Mouse (Mus musculus): ENCODE data around the gene Gramd4. TPM values are rescaled to one million over a fixed set of nuclear protein-coding genes. Genes with fewer than 3 reads are reported as not detected.

The Gramd4 gene
- 7.6 and 10.8 TPM in 2 replicates for polyA plus RNA-seq (2014; fragmentation: Nextera tagmentation; extraction: Ambion mirVana)

- Histone ChIP-seq H3K9me3 (ENCODE audit: control insufficient read depth, low read length) (no peaks in the 10 kb centered on the region), H3K36me3 (ENCODE audit: control insufficient read depth, insufficient read depth, low read length) (no peaks in the 10 kb centered on the region), H3K9ac (ENCODE audit: low read depth, low read length) (peak within 1 kb of the TSS; percentile 96), H3K27ac (replicated peaks; ENCODE audit: low read depth, low read length) (no peak within 1 kb of the TSS), H3K4me3 (ENCODE audit: low read depth, low read length) (peak within 1 kb of the TSS; percentile 93), H3K4me1 (ENCODE audit: control insufficient read depth, insufficient read depth, low read length) (peaks cover 34% of the 10 kb centered on the region), H3K4me2 (ENCODE audit: low read depth, low read length) (peak within 1 kb of the TSS; percentile 89), H3K27me3 (replicated peaks; ENCODE audit: control insufficient read depth, insufficient read depth, low read length) (no peaks in the 10 kb centered on the region)
- ATAC-seq (ENCODE audit: low read depth) (peak; percentile 3; the same call in 1 of the 2 replicates), DNase-seq (ENCODE audit: low spot score) (no peak)
- WGBS: 32% methylated on average over 6 of the region's 6 CpGs
Measured at GRCm38 (mm10) chr15:86057413-86057812, at the start of gene Gramd4. Gene Gramd4, plus strand, starts transcription at chr15:86057695.

- Histone ChIP-seq H3K9me3 (ENCODE audit: control insufficient read depth, low read length) (no peaks in the 10 kb centered on the region), H3K27ac (replicated peaks; ENCODE audit: low read depth, low read length) (no peak overlapping the region), H3K4me1 (ENCODE audit: control insufficient read depth, insufficient read depth, low read length) (no peaks in the 10 kb centered on the region), H3K36me3 (ENCODE audit: control insufficient read depth, insufficient read depth, low read length) (no peaks in the 10 kb centered on the region), H3K27me3 (replicated peaks; ENCODE audit: control insufficient read depth, insufficient read depth, low read length) (no peaks in the 10 kb centered on the region), H3K9ac (ENCODE audit: low read depth, low read length) (no peak overlapping the region), H3K4me3 (ENCODE audit: low read depth, low read length) (no peak overlapping the region), H3K4me2 (ENCODE audit: low read depth, low read length) (no peak overlapping the region)
- peak; percentile 28 for DNase-seq (ENCODE audit: low spot score)
- ATAC-seq (ENCODE audit: low read depth): peak; percentile 64
- WGBS: 52% methylated on average over 2 of the region's 2 CpGs
Measured at GRCm38 (mm10) chr15:86013130-86013529, 44.4 kb upstream of the Gramd4 start.

GRCm38 (mm10) chr15:86013656-86014055, 43.8 kb upstream of the Gramd4 start:
- no peak for DNase-seq (ENCODE audit: low spot score)
- Histone ChIP-seq H3K9me3 (ENCODE audit: control insufficient read depth, low read length) (0 out of 2 replicates have a peak, but pooled peaks cover under 1% of the 10 kb centered on the region), H3K4me1 (ENCODE audit: control insufficient read depth, insufficient read depth, low read length) (no peaks in the 10 kb centered on the region), H3K36me3 (ENCODE audit: control insufficient read depth, insufficient read depth, low read length) (no peaks in the 10 kb centered on the region), H3K27me3 (replicated peaks; ENCODE audit: control insufficient read depth, insufficient read depth, low read length) (no peaks in the 10 kb centered on the region), H3K4me2 (ENCODE audit: low read depth, low read length) (no peak overlapping the region), H3K9ac (ENCODE audit: low read depth, low read length) (no peak overlapping the region), H3K27ac (replicated peaks; ENCODE audit: low read depth, low read length) (no peak overlapping the region), H3K4me3 (ENCODE audit: low read depth, low read length) (no peak overlapping the region)
- ATAC-seq (ENCODE audit: low read depth): 0 out of 2 replicates have a peak, but pooled peaks have one; percentile 56
- 50% methylated on average over 10 of the region's 10 CpGs for WGBS

- Histone ChIP-seq H3K9me3 (ENCODE audit: control insufficient read depth, low read length) (peaks cover 8% of the 10 kb centered on the region; the same call in 1 of the 2 replicates), H3K36me3 (ENCODE audit: control insufficient read depth, insufficient read depth, low read length) (no peaks in the 10 kb centered on the region), H3K27me3 (replicated peaks; ENCODE audit: control insufficient read depth, insufficient read depth, low read length) (no peaks in the 10 kb centered on the region), H3K27ac (replicated peaks; ENCODE audit: low read depth, low read length) (no peak overlapping the region), H3K4me1 (ENCODE audit: control insufficient read depth, insufficient read depth, low read length) (no peaks in the 10 kb centered on the region), H3K4me3 (ENCODE audit: low read depth, low read length) (no peak overlapping the region), H3K9ac (ENCODE audit: low read depth, low read length) (no peak overlapping the region), H3K4me2 (ENCODE audit: low read depth, low read length) (no peak overlapping the region)
- 83% methylated on average over 7 of the region's 7 CpGs for WGBS
- ATAC-seq (ENCODE audit: low read depth): no peak
- DNase-seq (ENCODE audit: low spot score): no peak
Measured at GRCm38 (mm10) chr15:86015026-86015425, 42.5 kb upstream of the Gramd4 start.

GRCm38 (mm10) chr15:86015860-86016541, 41.5 kb upstream of the Gramd4 start:
- no peak overlapping the region for H3K27ac ChIP-seq (replicated peaks; ENCODE audit: low read depth, low read length)
- ATAC-seq (ENCODE audit: low read depth) (no peak), DNase-seq (ENCODE audit: low spot score) (peak; percentile 24)
- H3K27me3 ChIP-seq (replicated peaks; ENCODE audit: control insufficient read depth, insufficient read depth, low read length): no peaks in the 10 kb centered on the region
- H3K4me3 ChIP-seq (ENCODE audit: low read depth, low read length): no peak overlapping the region
- peaks cover 8% of the 10 kb centered on the region; the same call in 1 of the 2 replicates for H3K9me3 ChIP-seq (ENCODE audit: control insufficient read depth, low read length)
- 53% methylated on average over 13 of the region's 13 CpGs for WGBS
- H3K4me2 ChIP-seq (ENCODE audit: low read depth, low read length): no peak overlapping the region
- H3K4me1 ChIP-seq (ENCODE audit: control insufficient read depth, insufficient read depth, low read length): no peaks in the 10 kb centered on the region
- no peak overlapping the region for H3K9ac ChIP-seq (ENCODE audit: low read depth, low read length)
- no peaks in the 10 kb centered on the region for H3K36me3 ChIP-seq (ENCODE audit: control insufficient read depth, insufficient read depth, low read length)

GRCm38 (mm10) chr15:86017336-86017735, 40.2 kb upstream of the Gramd4 start:
- no peak overlapping the region for H3K4me2 ChIP-seq (ENCODE audit: low read depth, low read length)
- no peaks in the 10 kb centered on the region for H3K27me3 ChIP-seq (replicated peaks; ENCODE audit: control insufficient read depth, insufficient read depth, low read length)
- no peak for ATAC-seq (ENCODE audit: low read depth)
- H3K4me3 ChIP-seq (ENCODE audit: low read depth, low read length): no peak overlapping the region
- no peak for DNase-seq (ENCODE audit: low spot score)
- H3K9me3 ChIP-seq (ENCODE audit: control insufficient read depth, low read length): peaks cover 8% of the 10 kb centered on the region; the same call in 1 of the 2 replicates
- H3K27ac ChIP-seq (replicated peaks; ENCODE audit: low read depth, low read length): no peak overlapping the region
- WGBS: 87% methylated on average over 6 of the region's 6 CpGs
- no peak overlapping the region for H3K9ac ChIP-seq (ENCODE audit: low read depth, low read length)
- no peaks in the 10 kb centered on the region for H3K36me3 ChIP-seq (ENCODE audit: control insufficient read depth, insufficient read depth, low read length)
- H3K4me1 ChIP-seq (ENCODE audit: control insufficient read depth, insufficient read depth, low read length): no peaks in the 10 kb centered on the region

GRCm38 (mm10) chr15:86018753-86019512, 38.6 kb upstream of the Gramd4 start:
- no peaks in the 10 kb centered on the region for H3K4me1 ChIP-seq (ENCODE audit: control insufficient read depth, insufficient read depth, low read length)
- WGBS: 93% methylated on average over 5 of the region's 5 CpGs
- ATAC-seq (ENCODE audit: low read depth): no peak

GRCm38 (mm10) chr15:86020008-86020407, 37.5 kb upstream of the Gramd4 start:
- Histone ChIP-seq H3K4me3 (ENCODE audit: low read depth, low read length) (no peak overlapping the region), H3K9me3 (ENCODE audit: control insufficient read depth, low read length) (peaks cover 8% of the 10 kb centered on the region; the same call in 1 of the 2 replicates), H3K27me3 (replicated peaks; ENCODE audit: control insufficient read depth, insufficient read depth, low read length) (no peaks in the 10 kb centered on the region), H3K4me2 (ENCODE audit: low read depth, low read length) (no peak overlapping the region), H3K4me1 (ENCODE audit: control insufficient read depth, insufficient read depth, low read length) (no peaks in the 10 kb centered on the region), H3K36me3 (ENCODE audit: control insufficient read depth, insufficient read depth, low read length) (no peaks in the 10 kb centered on the region), H3K27ac (replicated peaks; ENCODE audit: low read depth, low read length) (no peak overlapping the region), H3K9ac (ENCODE audit: low read depth, low read length) (no peak overlapping the region)
- DNase-seq (ENCODE audit: low spot score): no peak
- WGBS: 74% methylated on average over 8 of the region's 8 CpGs
- ATAC-seq (ENCODE audit: low read depth): no peak

More at GRCm38 (mm10) chr15:86018753-86019512, 38.6 kb upstream of the Gramd4 start:
- Histone ChIP-seq H3K27ac (replicated peaks; ENCODE audit: low read depth, low read length) (no peak overlapping the region), H3K36me3 (ENCODE audit: control insufficient read depth, insufficient read depth, low read length) (no peaks in the 10 kb centered on the region), H3K27me3 (replicated peaks; ENCODE audit: control insufficient read depth, insufficient read depth, low read length) (no peaks in the 10 kb centered on the region), H3K4me3 (ENCODE audit: low read depth, low read length) (no peak overlapping the region), H3K4me2 (ENCODE audit: low read depth, low read length) (no peak overlapping the region), H3K9ac (ENCODE audit: low read depth, low read length) (no peak overlapping the region), H3K9me3 (ENCODE audit: control insufficient read depth, low read length) (peaks cover 8% of the 10 kb centered on the region; the same call in 1 of the 2 replicates)
- DNase-seq (ENCODE audit: low spot score): no peak
